Mouse (Mus musculus) cerebral cortex, adult 2 months (tissue): Measurements from ENCODE around the gene Psapl1.

Source experiments
- WGBS: fragments of 180-500 bp; shearing (Covaris S2); methylation state at CpG from one replicate; pipeline ENCODE4 v1.1.7; 2018; 5-methylcytosine and 5-hydroxymethylcytosine counted together

Gene Psapl1

DNA sequence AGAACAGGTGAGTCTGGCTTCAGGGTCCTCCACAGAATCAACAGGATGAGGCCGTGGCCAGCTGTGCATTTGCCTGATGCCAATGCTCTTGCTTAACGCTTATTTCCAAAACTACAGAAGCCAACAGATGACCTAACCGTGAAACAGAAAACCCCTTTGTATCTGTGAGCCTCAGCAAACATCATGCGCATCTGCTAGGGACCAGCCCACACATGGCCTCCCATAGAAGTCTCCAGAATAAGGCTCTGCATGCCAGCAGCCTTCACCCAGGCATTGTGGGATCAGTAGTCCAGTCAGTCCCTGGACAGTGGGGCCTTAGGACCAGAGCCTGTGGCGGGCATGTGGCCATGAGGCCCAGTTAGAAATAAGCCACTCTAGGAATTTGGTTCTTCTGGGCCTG is 400 bp upstream of the Psapl1 start:
- 63% methylated on average over 5 of the region's 5 CpGs for WGBS

GRCm38 (mm10) chr5:36205397-36205796 is 1.6 kb downstream of the Psapl1 start:
- 78% methylated on average over 11 of the region's 11 CpGs for WGBS

DNA sequence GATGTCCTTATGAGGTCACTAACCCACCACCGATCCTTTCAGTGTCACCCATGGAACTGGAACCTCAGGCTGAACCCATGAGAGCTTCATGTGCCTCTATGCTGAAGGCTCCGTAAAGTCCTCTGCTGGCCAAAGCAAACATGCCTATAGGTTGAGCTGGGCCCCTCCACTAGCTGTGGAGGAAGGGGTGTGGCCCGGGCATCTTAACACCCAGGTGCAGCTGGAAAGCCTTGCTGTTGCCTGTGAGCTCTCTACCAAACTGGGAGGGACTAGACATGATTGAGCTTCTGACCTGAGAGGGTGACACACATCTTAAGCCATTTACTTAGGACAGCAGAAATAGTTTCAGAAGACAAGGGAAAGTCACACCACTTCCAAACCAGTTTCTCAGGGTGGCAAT is 5.0 kb downstream of the Psapl1 start:
- WGBS: 97% methylated on average over 3 of the region's 3 CpGs

DNA sequence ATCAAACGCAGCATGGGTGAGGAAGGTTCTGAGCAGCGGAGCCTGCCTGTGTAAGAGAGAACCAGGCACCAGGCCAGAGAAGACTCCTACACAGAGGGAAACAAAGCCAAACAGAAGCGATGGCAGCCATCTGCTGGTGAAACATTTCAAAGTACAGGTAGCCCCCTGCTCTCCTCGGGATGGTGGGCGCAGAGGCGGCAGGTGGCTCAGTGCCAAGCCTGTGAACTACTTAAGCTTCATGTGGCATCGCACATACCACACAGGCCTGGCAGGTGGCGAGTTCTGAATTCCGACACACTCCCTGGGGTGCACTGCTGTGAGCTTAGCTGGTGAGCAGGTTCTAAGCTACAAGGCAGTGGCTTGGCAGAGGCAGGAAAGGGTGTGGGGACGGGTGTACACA is 9.5 kb downstream of the Psapl1 start:
- 32% methylated on average over 10 of the region's 10 CpGs for WGBS

DNA sequence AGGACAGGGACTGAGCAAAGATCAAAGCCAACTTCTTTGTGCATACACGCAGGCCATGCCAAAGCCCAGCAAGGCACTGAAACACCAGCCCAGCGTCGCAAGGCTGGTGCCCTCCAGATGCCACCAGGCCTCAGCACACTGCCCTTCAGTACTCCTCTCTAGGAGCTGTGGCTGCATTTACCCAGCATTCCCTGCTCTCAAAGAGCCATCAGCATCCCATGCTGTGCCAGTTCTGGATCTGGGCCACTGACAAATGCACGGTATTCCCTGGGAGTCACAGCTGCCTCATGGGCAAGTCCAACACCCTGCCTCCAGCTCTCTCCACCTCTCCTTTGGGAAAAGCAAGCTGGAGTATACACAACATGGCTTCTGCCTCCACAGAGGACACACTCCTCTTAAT is 16.3 kb downstream of the Psapl1 start:
- WGBS: 57% methylated on average over 4 of the region's 4 CpGs

DNA sequence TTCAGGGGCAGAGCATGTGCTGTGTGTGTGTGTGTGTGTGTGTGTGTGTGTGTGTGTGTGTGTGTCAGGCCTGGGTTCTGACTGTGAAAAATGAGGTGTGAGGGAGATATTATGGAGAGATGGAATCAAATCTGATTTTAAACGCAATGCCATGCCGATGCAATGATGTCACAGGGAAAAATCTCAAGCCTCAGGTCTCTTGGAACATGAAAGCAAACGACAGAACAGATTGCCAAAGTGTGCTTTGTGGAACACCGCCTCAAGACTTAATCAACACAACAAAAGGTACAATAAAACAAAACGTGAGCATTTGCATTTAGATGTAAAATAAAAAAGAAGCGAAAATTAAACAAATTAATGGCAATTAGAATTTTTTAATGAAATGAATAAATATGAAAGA is 16.8 kb downstream of the Psapl1 start:
- 74% methylated on average over 6 of the region's 6 CpGs for WGBS

DNA sequence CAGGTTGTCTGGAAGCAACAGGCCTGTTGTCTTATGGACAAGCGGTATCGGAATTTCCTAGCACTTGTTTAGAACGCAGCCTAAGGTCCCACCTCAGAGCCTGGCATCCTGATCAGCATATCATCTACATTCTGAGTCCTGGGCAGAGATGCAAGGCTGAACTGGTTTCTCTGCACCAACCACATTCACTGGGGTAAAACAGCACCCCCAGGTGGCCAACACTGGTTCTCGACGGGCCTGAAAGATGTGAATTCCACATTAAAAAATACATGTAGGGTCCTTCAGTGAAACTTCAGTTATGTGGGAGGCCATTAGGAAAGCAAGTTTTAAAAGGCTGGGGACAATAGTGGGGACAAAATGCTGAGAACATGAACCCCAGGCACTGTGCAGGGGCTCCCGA is 20.0 kb downstream of the Psapl1 start:
- WGBS: 60% methylated on average over 6 of the region's 6 CpGs

GRCm38 (mm10) chr5:36225855-36226254 is 22.0 kb downstream of the Psapl1 start:
- 63% methylated on average over 7 of the region's 7 CpGs for WGBS

DNA sequence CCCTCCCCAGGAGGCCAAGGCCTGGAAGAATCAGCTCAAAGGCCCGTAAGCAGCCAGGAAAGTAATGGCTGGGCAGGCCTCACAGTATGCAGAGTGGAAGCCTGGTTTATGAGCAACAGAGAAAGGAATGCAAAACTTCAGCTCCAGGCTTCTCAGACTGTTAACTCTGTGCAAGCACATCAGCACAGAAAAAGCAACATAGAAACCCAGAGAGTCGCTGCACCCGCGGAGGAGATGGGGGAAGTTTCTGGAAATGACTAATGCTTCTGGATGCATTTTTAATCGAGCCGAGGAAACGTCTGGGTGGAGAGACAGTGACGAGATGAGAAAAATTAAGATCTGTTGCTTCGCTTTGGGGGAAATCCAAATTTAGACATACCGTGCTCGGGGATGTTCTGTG is 22.5 kb downstream of the Psapl1 start:
- 29% methylated on average over 11 of the region's 11 CpGs for WGBS

- whole genome bisulfite sequencing: 68% methylated on average over 23 of the region's 23 CpGs
Observed at GRCm38 (mm10) chr5:36228405-36229370, 24.9 kb downstream of the Psapl1 start.

GRCm38 (mm10) chr5:36230301-36230780 is 26.5 kb downstream of the Psapl1 start:
- 87% methylated on average over 9 of the region's 9 CpGs for whole genome bisulfite sequencing

- WGBS: 93% methylated on average over 9 of the region's 10 CpGs
Observed at GRCm38 (mm10) chr5:36237526-36237925, 33.7 kb downstream of the Psapl1 start.

DNA sequence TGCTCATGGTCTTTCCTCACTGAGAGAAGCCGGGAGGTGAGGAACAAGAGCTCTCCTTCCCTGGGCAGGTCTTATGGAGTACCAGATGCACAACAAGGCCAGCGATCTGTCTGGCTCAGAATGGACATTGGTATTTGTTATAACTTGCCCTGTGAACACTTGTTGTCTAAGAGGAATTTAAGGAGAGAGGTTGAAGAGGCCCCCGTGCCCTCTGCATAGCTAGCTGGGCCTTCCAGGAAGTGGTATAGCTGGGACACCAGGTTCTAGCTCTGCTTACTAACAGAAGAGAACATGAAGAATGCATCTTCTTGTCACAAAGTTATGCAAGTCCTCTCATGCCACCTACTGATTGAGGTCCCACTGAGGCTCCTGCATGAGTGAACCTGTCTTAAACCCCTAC is 44.2 kb downstream of the Psapl1 start:
- 92% methylated on average over 3 of the region's 3 CpGs for WGBS

- WGBS: 66% methylated on average over 17 of the region's 17 CpGs
Observed at GRCm38 (mm10) chr5:36252746-36253504, 49.1 kb downstream of the Psapl1 start.

DNA sequence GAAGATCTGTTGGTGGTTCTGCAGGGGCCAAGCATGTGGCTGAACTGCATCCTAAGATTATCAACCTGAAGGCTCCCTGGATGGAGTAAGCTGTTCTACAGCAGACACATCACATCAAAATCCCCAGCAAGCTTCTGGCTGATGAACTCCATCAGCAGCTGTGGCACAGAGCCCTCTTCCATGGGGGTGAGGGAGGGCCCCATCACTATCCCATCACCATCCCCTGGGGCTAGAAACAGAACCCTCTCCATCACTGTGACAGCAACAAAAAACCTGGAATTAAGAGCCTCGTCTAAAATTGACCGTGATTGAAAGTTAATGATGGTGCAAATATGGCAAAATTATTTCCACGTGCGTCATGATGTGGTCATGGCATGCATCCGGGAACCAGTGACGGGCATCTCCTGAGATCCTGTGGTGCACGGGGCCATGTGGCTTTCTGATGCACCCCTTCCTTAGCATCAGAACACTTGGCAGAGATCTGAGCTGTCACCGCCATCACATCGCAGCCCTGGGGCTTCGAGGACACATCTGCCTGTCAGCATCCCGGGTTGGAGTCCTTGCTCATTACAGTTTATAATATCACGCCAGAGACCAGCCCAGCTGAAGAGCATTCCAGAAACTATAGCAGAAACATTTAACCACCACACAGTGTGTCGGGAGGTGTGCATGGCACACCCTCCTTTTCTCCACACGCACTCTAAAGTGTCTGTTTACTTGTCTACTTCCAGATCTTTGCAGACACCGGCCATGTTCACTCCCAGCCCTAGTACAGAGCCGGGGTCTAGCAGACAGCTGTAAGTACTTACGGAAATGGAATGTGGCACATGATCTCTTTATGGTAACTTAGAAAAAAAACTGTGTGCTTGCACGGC is 51.1 kb downstream of the Psapl1 start:
- WGBS: 80% methylated on average over 18 of the region's 18 CpGs
